Mouse (Mus musculus): ENCODE measurements around the gene Cd2ap.

The Cd2ap gene

GRCm38 (mm10) chr17:42857506-42857905, 19.0 kb downstream of the Cd2ap start:
- DNase-seq: no peak

DNA sequence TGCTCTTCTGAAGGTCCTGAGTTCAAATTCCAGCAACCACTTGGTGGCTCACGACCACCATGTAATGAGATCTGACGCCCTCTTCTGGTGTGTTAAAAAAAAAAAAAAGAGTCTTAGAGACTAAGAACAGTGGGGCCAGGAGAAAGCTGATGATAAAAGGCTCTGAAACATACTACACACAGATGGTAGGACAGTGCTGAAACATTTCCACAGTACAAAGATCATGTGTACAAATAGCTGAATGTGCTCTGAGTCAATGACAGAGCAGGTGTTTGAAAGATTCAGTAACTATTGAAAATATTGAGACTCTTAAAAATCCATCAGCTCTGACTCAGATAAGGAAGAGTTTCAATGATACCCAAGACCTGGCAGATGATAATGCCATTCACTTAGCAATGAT, 29.4 kb downstream of the Cd2ap start:
- no peak for DNase-seq

- no peak for DNase-seq
Measured at GRCm38 (mm10) chr17:42837193-42837592, 39.3 kb downstream of the Cd2ap start.

DNA sequence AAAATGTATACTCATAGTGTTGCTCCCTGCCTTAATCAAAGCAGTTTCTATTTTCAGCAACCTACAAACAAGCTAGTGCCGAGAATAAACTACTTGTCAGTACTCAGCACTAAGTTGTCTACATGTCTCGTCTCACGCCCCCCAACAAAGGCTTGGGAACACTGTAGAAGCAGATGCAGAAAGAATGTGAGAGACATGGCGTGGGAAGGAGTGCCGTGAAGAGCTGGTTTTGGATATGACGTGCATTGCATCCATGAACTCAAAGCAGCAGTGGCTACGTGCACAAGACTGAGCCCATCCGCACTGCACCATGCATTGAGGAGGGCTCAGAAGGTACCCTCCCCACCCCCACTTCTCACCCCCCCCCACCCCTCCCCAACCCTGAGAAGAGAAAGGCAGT, 53.7 kb downstream of the Cd2ap start:
- no peak for DNase-seq

DNA sequence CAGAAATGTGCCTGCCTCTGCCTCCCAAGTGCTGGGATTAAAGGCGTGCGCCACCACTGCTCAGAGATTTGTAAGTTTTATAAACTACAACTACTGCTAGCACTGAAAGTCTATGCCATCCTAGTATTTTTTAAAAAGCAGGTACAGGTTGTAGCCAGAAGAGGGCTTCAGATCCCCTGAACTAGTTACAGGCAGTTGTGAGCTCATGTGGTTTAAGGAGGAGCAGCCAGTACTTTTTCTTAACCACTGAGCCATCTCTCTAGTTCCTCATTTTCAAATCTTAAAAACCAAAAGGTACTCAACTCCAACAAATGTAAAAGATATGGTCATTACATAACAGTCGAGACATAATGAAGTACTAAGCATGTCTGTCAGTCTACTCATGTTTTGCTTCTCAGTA, 61.1 kb downstream of the Cd2ap start:
- DNase-seq: no peak

DNA sequence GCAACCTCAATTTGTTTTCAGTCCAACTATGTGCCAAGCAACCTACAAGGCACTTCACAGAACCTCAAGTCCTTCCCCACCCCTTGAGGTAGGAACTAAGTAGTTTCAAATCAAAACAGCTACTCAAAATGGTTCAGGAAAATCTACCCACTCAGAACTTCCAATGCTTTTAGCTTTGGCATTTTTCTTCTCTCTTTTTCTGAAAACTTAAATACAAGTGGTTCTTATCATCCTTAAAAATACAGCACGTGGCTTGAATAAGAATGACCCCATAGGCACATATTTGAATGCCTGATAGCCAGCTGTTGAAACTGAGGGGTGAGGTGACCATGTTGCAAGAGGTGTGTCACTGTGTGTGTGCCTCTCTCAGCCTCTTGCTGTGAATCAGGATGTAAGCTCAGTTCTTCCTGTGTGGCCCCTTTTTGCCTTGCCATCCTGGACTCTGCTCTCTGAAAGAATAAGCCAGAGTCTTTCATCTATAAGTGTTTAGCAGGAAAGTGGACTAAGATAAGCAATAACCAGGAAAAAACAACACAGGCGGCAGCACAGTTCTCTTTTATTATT, 84.0 kb downstream of the Cd2ap start:
- no peak for DNase-seq

GRCm38 (mm10) chr17:42790787-42791186, 85.7 kb downstream of the Cd2ap start:
- peak in 1 of 2 experiments; percentile 5 for DNase-seq

DNA sequence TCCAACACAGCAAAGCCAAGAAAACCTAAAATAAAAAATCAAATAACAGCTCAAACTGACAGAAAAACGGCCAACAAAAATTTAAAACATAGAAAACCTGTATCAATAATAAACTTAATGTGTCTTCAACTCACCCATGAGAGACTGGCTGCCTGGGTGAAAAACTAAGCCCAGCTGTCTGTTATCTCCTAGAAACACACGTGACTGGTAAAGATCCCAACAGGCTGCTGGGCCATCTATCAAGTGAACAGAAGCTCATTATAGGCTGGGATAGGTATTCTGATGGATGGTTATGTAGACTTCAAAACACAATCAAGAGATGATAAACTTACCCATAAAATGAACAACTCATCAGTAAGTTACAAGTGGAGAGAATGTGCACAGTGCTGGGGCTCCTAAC, 86.7 kb downstream of the Cd2ap start:
- no peak for DNase-seq

DNA sequence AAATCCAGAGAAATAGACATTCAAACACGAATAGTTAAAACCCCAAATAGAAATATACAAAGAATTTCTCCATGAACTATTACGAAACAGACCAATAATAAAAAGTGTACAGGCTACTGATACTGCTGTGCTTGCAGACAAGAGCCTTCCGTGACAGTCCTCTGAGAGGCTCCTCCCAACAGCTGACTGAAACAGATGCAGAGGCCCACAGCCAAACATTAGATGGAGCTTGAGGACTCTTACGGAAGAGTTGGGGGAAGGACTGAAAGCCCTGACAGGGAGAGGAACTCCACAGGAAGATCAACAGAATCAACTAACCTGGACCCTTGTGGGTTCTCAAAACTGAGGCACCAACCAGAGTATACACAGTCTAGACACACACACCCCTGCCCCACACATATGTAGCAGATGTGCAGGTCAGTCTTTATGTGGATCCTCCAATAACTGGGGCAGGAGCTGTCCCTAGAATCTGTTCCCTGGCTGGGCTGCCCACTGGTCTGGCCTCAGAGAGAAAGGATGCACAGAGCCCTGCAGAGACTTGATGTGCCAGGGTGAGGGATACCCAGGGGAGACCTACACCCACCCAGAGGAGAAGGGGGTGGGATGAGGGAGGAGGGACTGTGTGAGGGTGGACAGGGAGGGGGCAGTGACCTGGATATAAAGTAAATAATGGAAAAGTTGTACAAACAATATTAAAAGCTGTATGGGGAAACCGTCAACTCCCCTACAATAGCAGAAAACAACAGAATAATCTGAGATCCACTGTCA, 87.6 kb downstream of the Cd2ap start:
- DNase-seq: peak; percentile 8 to 27

- DNase-seq: peak; percentile 76 to 81
Measured at GRCm38 (mm10) chr17:42782156-42782757, 94.2 kb downstream of the Cd2ap start.

DNA sequence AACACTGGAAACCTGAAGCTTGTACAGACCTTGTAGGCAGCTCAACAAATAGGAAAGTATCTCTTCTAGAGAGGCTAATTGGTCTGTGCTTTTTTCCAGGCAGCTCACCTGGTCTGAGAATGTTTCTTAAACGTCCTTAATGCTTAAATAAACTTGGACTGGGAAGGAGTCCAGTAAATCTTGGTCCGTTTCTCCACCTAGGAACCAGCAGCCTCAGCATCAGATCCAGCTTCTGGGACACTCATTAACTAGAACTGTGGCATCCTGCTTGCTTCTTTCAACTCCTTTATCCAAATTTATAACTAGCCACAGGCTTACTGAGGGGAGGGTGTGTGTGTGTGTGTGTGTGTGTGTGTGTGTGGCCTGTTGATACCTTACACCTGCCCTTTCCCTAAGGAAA, 122.7 kb downstream of the Cd2ap start:
- no peak for DNase-seq

DNA sequence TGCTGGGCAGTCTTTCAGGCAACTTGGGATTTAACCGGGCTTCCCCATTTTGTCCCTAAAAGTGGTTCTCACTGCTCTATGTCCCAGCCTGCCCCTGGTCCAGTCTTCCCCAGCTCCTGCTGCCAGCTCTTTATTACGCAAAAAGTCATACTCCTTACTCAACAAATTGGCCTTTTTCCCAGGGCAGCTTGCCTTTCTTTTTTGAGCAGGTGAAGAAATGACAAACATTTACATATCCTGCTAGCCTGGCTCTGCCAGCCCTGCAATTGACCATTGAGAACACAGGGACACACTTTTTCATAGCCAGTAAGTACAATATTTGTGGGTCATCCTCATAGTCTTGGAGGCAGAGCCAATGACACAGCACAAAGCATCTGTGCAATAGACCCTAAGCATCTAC, 124.3 kb downstream of the Cd2ap start:
- no peak for DNase-seq

DNA sequence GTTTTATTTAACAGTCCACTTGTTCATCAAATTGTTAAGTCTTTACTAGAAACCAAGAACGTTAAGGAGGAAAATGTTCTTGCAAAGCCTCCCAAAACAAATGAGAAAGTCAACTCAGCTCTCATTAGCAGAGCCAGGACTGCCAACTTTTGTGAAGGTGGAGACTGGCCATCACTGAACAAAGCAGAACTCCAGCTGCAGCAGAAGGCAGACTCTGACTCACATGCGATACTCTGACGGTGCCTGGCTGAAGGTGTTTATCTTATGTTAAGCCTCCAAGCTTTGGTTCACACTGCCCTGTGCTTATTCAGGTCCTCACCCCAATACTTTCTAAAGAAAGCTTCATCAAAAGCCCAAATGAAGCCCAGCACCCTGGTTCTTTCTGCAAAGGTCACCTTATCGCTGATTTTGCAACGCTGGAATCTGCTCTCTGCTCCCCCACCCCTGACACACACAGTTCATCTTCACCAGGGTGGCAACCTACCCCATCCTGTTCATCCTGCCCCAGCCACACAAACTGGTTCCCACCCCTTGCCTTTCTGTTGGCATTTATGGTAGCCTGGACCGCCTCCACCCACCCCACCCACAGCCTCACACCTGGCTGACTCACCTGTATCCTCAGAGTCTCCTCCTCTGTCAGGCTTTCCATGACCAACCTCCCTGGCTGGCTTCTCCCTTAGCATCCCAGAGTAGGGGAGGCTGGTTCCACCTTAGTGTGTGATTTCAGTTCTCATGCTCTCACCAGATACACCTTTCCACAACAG, 130.6 kb downstream of the Cd2ap start:
- no peak for DNase-seq

Measured in kidney, postnatal 4 days (tissue).